Mouse (Mus musculus) C2C12 (cell line): ENCODE measurements at regions not wholly inside any gene's neighbourhood (a gene's known extent, or its start where the extent isn't known, plus 50 kb on each side); places are given as distances from the start of the nearest gene placed in this dataset.

Experiments used
- CEBPB ChIP-seq: IDR thresholded peaks from one replicate; pipeline ENCODE4 v1.6.1; 2011; ENCODE audit warnings: low read depth, mild to moderate bottlenecking, control low read depth, moderate library complexity
- CTCF ChIP-seq: IDR thresholded peaks from one replicate; pipeline ENCODE4 v1.5.1; 2011; ENCODE audit not compliant: control insufficient read depth, insufficient read depth, insufficient read length
- FOSL1 ChIP-seq: IDR thresholded peaks from one replicate; pipeline ENCODE4 v1.8.0; 2011; ENCODE audit warnings: mild to moderate bottlenecking, low read length; ENCODE audit not compliant: poor library complexity, insufficient read depth, severe bottlenecking
- MAX ChIP-seq: IDR thresholded peaks from one replicate; pipeline ENCODE4 v1.6.1; 2011; ENCODE audit warnings: mild to moderate bottlenecking, control low read depth
- MYOG ChIP-seq: IDR thresholded peaks from one replicate; pipeline ENCODE4 v1.6.1; 2011; ENCODE audit not compliant: control insufficient read depth, insufficient read length; ENCODE audit errors: extremely low read depth
- USF1 ChIP-seq: IDR thresholded peaks from one replicate; pipeline ENCODE4 v1.6.1; 2011; ENCODE audit warnings: low read depth, mild to moderate bottlenecking, control low read depth, moderate library complexity

GRCm38 (mm10) chr2:47862446-47862845 lies 951.5 kb upstream of the Acvr2a start:
- TF ChIP-seq CTCF (no peak), USF1 (no peak), MAX (no peak), MYOG (no peak), FOSL1 (no peak), CEBPB (no peak)
